Mouse (Mus musculus) E14TG2a.4 (cell line): ENCODE measurements around the gene Syn1.
A peak's percentile ranks its signal among the peaks of the same experiment; 100 is the strongest.

Experiments
- H3K27me3 ChIP-seq: 2 replicates; pipeline ENCODE4 v1.6.1; 2014; ENCODE audit warnings: low read length, control low read depth; ENCODE audit not compliant: insufficient read depth
- H3K36me3 ChIP-seq: 2 replicates; pipeline ENCODE4 v1.6.1; 2014; ENCODE audit warnings: low read length, control low read depth; ENCODE audit not compliant: insufficient read depth
- H3K4me1 ChIP-seq: replicated peaks from 2 replicates; pipeline ENCODE4 v1.6.1; 2014; ENCODE audit warnings: low read depth, low read length, control low read depth
- H3K4me3 ChIP-seq: replicated peaks from 2 replicates; pipeline ENCODE4 v1.5.1; 2014; ENCODE audit warnings: mild to moderate bottlenecking, low read length
- H3K9me3 ChIP-seq: 2 replicates; pipeline ENCODE4 v1.6.1; 2014; ENCODE audit warnings: low read length, control low read depth
- CTCF ChIP-seq: conservative IDR thresholded peaks from 2 replicates; pipeline ENCODE4 v1.5.1; 2014; ENCODE audit warnings: low read length
- NANOG ChIP-seq: IDR thresholded peaks from 2 replicates; pipeline ENCODE4 v1.6.1; 2014; ENCODE audit warnings: borderline replicate concordance, low read length, mixed read lengths
- POU5F1 ChIP-seq: IDR thresholded peaks from 2 replicates; pipeline ENCODE4 v1.6.1; 2014; ENCODE audit warnings: low read length, borderline replicate concordance

Gene Syn1

DNA sequence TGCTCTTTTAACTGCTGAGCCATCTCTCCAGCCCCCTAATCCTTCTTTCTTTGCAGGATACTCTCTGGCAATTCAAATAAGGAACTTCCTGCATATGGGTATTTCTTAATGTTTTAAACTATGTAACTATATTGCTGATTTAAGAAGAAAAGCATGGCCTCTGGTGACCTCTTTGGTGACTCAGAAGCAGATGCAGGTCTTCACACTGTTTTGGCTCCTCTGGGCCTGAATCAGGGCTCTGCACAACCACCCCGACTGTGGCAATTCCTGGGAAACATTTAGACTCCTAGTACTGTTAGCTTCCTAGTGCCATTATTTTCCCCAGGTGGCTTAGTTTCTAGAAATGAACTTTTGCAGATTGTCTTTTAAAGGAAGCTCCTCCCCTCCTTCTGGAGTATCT, 2.7 kb upstream of the Syn1 start:
- peaks cover 16% of the 10 kb centered on the region for H3K4me1 ChIP-seq
- H3K9me3 ChIP-seq, result no peaks in the 10 kb centered on the region
- H3K36me3 ChIP-seq, result peaks cover 34% of the 10 kb centered on the region
- no peaks in the 10 kb centered on the region for H3K27me3 ChIP-seq
- TF ChIP-seq NANOG (no peak), POU5F1 (no peak), CTCF (no peak)
- H3K4me3 ChIP-seq, result no peak overlapping the region

DNA sequence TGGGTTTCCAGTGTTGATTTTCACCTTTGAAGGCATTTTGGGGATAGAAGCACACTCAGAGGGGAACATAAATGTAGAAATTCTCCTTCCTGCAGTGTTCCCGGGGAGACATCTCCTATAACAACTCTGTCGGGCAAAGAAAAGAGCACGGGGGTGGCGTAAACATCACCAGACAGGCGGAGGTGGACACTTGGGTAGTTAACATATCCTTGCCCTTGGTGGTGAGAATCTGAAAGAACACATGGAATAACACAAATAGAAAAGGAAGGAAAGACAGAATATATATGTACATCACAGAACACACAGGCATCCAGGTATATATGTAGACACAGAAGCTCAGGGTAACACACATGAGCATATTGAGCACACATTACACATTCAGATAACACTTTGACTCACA, 562 bp upstream of the Syn1 start:
- peak overlapping the region; percentile 83; the same call in 1 of the 2 replicates for H3K4me3 ChIP-seq
- peaks cover 16% of the 10 kb centered on the region for H3K4me1 ChIP-seq
- TF ChIP-seq CTCF (no peak), NANOG (no peak), POU5F1 (no peak)
- H3K36me3 ChIP-seq, result peaks cover 12% of the 10 kb centered on the region
- H3K27me3 ChIP-seq, result no peaks in the 10 kb centered on the region
- H3K9me3 ChIP-seq, result no peaks in the 10 kb centered on the region

DNA sequence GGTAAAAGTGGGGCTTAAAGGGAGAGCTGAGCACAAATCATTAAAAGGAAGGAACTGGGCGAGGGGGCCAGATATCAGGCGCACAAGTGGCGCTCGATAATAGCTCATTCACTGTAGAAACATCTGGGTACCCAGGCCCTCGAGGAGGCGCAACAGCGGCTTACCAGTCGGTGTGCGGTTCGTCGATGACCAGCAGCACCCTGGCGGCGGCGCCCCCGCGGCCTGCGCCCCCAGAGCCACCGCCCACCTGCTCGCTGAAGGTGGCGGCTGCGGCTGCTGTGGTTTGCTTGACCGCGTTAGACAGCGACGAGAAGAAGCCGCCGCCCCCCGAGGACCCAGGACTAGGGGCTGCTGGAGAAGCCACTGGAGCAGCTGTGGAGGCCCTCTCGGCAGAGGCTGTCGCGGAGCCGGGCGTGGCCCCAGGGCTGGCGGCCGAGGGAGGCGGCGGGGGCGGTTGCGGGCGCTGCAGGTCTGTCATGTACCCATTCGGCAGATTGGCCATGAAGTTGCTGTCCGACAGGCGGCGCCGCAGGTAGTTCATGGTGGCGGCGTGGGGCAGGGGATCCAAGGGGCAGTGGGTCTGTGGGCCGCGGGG, 458 bp downstream of the Syn1 start:
- H3K36me3 ChIP-seq, result 0 out of 2 replicates have a peak, but pooled peaks cover 2% of the 10 kb centered on the region
- peaks cover 16% of the 10 kb centered on the region for H3K4me1 ChIP-seq
- H3K27me3 ChIP-seq, result no peaks in the 10 kb centered on the region
- H3K9me3 ChIP-seq, result no peaks in the 10 kb centered on the region
- TF ChIP-seq POU5F1 (no peak), NANOG (no peak), CTCF (no peak)
- peak overlapping the region; percentile 83 for H3K4me3 ChIP-seq

DNA sequence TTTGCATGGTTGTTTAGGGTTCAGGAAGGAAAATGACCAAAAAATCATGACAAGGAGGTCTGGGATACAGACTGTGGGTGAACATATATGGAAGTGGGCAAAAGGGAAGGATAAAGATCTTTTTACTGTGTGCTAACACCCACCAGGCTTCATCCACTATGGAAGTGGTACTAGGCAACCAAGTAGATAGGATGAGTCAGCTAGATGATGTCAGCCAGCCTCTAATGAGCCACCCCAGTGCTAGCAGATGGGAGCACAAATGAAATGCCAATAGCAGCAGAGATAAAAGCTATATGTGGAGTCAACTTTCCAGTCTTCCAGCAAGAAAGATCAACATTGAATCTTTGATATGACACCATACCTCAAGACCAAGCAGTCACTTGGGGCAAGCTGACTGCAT, 5.7 kb downstream of the Syn1 start:
- no peaks in the 10 kb centered on the region for H3K27me3 ChIP-seq
- peaks cover 20% of the 10 kb centered on the region for H3K4me1 ChIP-seq
- no peaks in the 10 kb centered on the region for H3K9me3 ChIP-seq
- no peaks in the 10 kb centered on the region for H3K36me3 ChIP-seq
- H3K4me3 ChIP-seq, result no peak overlapping the region
- no peak for TF ChIP-seq CTCF
- TF ChIP-seq POU5F1, result no peak
- TF ChIP-seq NANOG, result no peak

DNA sequence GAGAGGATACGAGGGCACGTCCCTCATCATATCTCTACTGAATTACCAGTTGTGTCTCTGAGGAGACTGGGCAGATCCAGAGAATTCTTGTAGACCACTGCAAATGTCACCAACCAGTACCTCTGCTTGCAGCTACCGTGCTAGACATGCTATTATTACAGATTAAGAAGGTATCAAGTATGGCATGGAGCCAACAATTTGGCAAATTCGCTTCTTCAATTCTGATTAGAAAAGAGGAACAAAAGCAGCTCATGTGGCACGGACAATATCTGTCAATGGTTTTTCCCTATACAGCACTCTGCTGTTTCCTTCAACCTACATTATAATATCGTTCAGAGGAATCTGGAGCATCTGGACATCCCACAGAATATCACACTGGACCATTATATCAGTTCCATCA, 7.1 kb downstream of the Syn1 start:
- H3K27me3 ChIP-seq, result no peaks in the 10 kb centered on the region
- TF ChIP-seq NANOG (no peak), CTCF (no peak), POU5F1 (no peak)
- H3K9me3 ChIP-seq, result no peaks in the 10 kb centered on the region
- H3K4me1 ChIP-seq, result peaks cover 19% of the 10 kb centered on the region
- no peaks in the 10 kb centered on the region for H3K36me3 ChIP-seq
- H3K4me3 ChIP-seq, result no peak overlapping the region

DNA sequence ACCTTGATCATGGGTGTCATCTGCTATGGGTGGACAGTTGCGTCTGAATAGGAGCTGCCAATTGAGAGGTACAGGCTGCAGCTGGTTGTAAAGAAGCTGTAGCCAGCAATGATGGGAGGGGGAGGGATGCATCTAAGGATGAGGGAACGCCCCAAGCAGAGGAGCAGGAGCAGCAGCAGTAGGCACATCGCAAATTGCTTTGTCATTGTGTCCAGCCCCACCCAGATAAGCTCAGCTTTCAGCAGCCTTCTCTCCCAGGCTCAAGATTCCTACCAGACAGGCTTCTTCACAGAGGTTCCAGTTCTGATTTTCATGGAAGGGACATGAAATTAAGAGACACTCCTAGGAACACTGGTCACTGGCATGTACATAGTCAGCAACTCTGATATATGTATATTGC, 10.7 kb downstream of the Syn1 start:
- TF ChIP-seq NANOG (no peak), CTCF (no peak), POU5F1 (no peak)
- Histone ChIP-seq H3K36me3 (peaks cover 4% of the 10 kb centered on the region; the same call in 1 of the 2 replicates), H3K4me3 (no peak overlapping the region), H3K9me3 (no peaks in the 10 kb centered on the region), H3K27me3 (no peaks in the 10 kb centered on the region), H3K4me1 (peaks cover 19% of the 10 kb centered on the region)

DNA sequence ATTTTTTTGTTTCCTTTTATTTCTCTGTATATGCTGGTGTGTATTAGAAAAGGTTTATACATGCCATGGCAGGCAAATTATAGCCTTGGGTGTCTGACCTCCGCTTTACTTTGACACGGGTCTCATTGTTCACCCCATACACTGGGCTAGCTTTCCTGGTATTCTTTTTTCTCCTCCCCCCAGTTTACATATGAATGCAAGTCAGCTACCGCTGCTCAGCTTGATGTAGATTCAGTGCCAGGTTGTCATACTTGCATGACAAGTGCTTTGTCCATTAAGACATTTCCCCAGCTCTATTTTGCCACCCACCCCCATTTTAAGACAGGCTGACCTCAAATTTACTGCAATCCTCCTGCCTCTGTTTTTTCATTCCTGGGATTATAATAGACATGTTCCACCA, 45.6 kb downstream of the Syn1 start:
- no peak for TF ChIP-seq CTCF
- peak; percentile 67; the same call in 1 of the 2 replicates for TF ChIP-seq POU5F1
- no peak; the same call in 1 of the 2 replicates for TF ChIP-seq NANOG
- no peaks in the 10 kb centered on the region for H3K36me3 ChIP-seq
- peaks cover 57% of the 10 kb centered on the region for H3K4me1 ChIP-seq
- H3K9me3 ChIP-seq, result no peaks in the 10 kb centered on the region
- no peaks in the 10 kb centered on the region for H3K27me3 ChIP-seq
- H3K4me3 ChIP-seq, result no peak overlapping the region

DNA sequence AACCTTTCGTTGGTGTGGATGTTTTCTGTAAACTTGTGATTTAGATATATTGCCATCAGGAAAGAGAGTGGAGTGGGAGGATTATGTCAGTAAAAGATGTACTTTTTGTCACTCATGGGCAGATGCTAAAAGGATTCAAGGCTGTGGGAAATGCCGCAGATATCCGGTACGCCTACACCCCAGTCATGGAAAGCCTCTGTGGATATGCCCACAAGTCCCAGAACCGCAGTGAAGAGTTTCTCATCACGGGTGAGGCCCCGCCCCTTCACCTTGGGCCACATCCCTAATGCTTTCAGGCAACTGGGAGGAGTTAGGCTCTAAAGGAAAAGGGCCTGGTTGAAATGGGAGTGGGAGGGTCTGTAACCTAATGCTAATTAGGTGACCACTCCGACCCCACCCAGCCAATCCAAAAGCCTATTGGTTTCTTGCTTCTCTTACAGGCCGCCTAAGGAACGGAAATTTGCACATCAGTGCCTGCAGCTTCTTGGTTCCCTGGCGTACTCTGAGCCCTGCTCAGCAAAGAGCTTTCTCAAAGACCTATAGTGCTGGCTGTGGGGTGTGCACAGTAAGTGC, 47.8 kb downstream of the Syn1 start:
- no peaks in the 10 kb centered on the region for H3K9me3 ChIP-seq
- TF ChIP-seq POU5F1 (no peak), CTCF (no peak), NANOG (no peak)

More for the DNA sequence above, 47.8 kb downstream of the Syn1 start:
- Histone ChIP-seq H3K27me3 (no peaks in the 10 kb centered on the region), H3K36me3 (no peaks in the 10 kb centered on the region), H3K4me1 (peaks cover 66% of the 10 kb centered on the region), H3K4me3 (peak overlapping the region; percentile 26; the same call in 1 of the 2 replicates)
